Mouse (Mus musculus): ENCODE results near the gene Slc4a5. TPM values are rescaled to one million over a fixed set of nuclear protein-coding genes. Genes with fewer than 3 reads are reported as not detected.

The Slc4a5 gene
- polyA plus RNA-seq, 1 experiment from 2014 or later = 0.41 TPM

- Histone ChIP-seq H3K4me1 (replicated peaks; ENCODE audit: control insufficient read depth, insufficient read depth, low read length) (peaks cover 22% of the 10 kb centered on the region), H3K27ac (ENCODE audit: low read depth, low read length) (no peak overlapping the region), H3K4me3 (ENCODE audit: low read depth, low read length) (no peak overlapping the region), H3K9me3 (ENCODE audit: control insufficient read depth, low read length) (no peaks in the 10 kb centered on the region), H3K36me3 (ENCODE audit: control insufficient read depth, insufficient read depth, low read length) (peaks cover 47% of the 10 kb centered on the region), H3K9ac (ENCODE audit: low read depth, low read length) (no peak overlapping the region), H3K27me3 (replicated peaks; ENCODE audit: control insufficient read depth, insufficient read depth, low read length) (no peaks in the 10 kb centered on the region), H3K4me2 (no peak overlapping the region)
- WGBS = 91% methylated on average over 7 of the region's 7 CpGs
- DNase-seq (ENCODE audit: low spot score) (no peak), ATAC-seq (replicated peaks; ENCODE audit: low FRiP score) (no peak)
Observed at GRCm38 (mm10) chr6:83309017-83309416, 89.4 kb downstream of the Slc4a5 start.

- peaks cover 42% of the 10 kb centered on the region for H3K36me3 ChIP-seq (ENCODE audit: control insufficient read depth, insufficient read depth, low read length)
- no peak overlapping the region for H3K4me2 ChIP-seq
- no peak overlapping the region for H3K27ac ChIP-seq (ENCODE audit: low read depth, low read length)
- H3K4me1 ChIP-seq (replicated peaks; ENCODE audit: control insufficient read depth, insufficient read depth, low read length) = peaks cover 39% of the 10 kb centered on the region
- H3K27me3 ChIP-seq (replicated peaks; ENCODE audit: control insufficient read depth, insufficient read depth, low read length) = no peaks in the 10 kb centered on the region
- ATAC-seq (replicated peaks; ENCODE audit: low FRiP score) = no peak
- H3K9ac ChIP-seq (ENCODE audit: low read depth, low read length) = no peak overlapping the region
- no peak overlapping the region for H3K4me3 ChIP-seq (ENCODE audit: low read depth, low read length)
- no peaks in the 10 kb centered on the region for H3K9me3 ChIP-seq (ENCODE audit: control insufficient read depth, low read length)
- 85% methylated on average over 11 of the region's 11 CpGs for WGBS
- DNase-seq (ENCODE audit: low spot score) = no peak
Observed at GRCm38 (mm10) chr6:83311206-83311605, 91.6 kb downstream of the Slc4a5 start.

DNA sequence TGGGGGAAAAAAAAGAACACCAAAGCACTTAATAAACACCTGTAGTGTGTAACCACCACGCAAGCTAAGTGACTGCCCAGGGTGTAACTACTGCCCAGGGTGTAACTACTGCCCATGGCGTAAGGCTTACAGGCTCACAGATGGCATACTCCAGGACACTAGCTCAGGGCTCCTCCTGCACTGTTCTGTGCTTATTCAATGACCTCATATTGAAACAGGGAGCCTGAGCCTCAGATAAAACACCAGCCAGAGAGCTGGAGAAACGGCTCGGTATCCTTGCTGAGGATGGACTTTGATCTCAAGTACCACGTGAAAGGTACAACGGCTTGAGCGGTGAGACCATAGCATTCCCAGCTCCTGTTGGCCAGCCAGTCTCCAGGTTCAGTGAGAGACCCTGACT lies 92.4 kb downstream of the Slc4a5 start:
- Histone ChIP-seq H3K36me3 (ENCODE audit: control insufficient read depth, insufficient read depth, low read length) (peaks cover 36% of the 10 kb centered on the region), H3K4me2 (peak overlapping the region; percentile 43)

DNA sequence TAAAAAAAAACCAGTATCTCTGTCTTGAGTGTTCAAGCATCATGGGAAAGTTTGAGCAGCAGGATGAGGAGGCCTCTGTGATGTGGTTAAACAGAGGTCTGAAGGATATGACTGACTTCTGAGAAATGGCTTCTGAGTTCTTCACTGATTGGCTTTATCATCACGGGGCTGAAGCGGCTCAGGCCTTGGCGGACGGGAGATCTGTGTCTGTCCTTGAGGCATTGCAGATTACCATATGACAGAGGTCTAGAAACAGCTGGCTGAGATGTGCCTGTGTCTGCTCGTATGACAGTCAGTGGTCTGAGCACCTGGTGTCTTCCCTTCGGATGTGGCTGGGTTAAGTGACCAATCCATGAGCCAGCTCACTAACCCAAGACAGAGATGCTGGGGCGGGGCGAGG lies 92.9 kb downstream of the Slc4a5 start:
- Histone ChIP-seq H3K27ac (ENCODE audit: low read depth, low read length) (peak overlapping the region; percentile 80), H3K4me3 (ENCODE audit: low read depth, low read length) (no peak overlapping the region), H3K4me2 (peak overlapping the region; percentile 2; the same call in 1 of the 2 replicates), H3K27me3 (replicated peaks; ENCODE audit: control insufficient read depth, insufficient read depth, low read length) (no peaks in the 10 kb centered on the region), H3K9me3 (ENCODE audit: control insufficient read depth, low read length) (no peaks in the 10 kb centered on the region), H3K36me3 (ENCODE audit: control insufficient read depth, insufficient read depth, low read length) (peaks cover 34% of the 10 kb centered on the region), H3K4me1 (replicated peaks; ENCODE audit: control insufficient read depth, insufficient read depth, low read length) (peaks cover 43% of the 10 kb centered on the region), H3K9ac (ENCODE audit: low read depth, low read length) (no peak overlapping the region)
- DNase-seq (ENCODE audit: low spot score) = no peak
- peak; percentile 80 for ATAC-seq (replicated peaks; ENCODE audit: low FRiP score)
- 58% methylated on average over 8 of the region's 8 CpGs for WGBS

More for the DNA sequence above, 92.4 kb downstream of the Slc4a5 start:
- peak overlapping the region; percentile 65; the same call in 1 of the 2 replicates for H3K27ac ChIP-seq (ENCODE audit: low read depth, low read length)
- no peak overlapping the region; the same call in 1 of the 2 replicates for H3K9ac ChIP-seq (ENCODE audit: low read depth, low read length)
- no peak overlapping the region for H3K4me3 ChIP-seq (ENCODE audit: low read depth, low read length)
- no peak for DNase-seq (ENCODE audit: low spot score)
- no peaks in the 10 kb centered on the region for H3K27me3 ChIP-seq (replicated peaks; ENCODE audit: control insufficient read depth, insufficient read depth, low read length)
- peaks cover 43% of the 10 kb centered on the region for H3K4me1 ChIP-seq (replicated peaks; ENCODE audit: control insufficient read depth, insufficient read depth, low read length)
- no peaks in the 10 kb centered on the region for H3K9me3 ChIP-seq (ENCODE audit: control insufficient read depth, low read length)
- no peak for ATAC-seq (replicated peaks; ENCODE audit: low FRiP score)
- WGBS = 85% methylated on average over 7 of the region's 7 CpGs

- ATAC-seq (replicated peaks; ENCODE audit: low FRiP score) (no peak), DNase-seq (ENCODE audit: low spot score) (no peak)
- H3K4me2 ChIP-seq = peak overlapping the region; percentile 88
- peak overlapping the region; percentile 98 for H3K4me3 ChIP-seq (ENCODE audit: low read depth, low read length)
- peak overlapping the region; percentile 5; the same call in 1 of the 2 replicates for H3K9ac ChIP-seq (ENCODE audit: low read depth, low read length)
- H3K27ac ChIP-seq (ENCODE audit: low read depth, low read length) = no peak overlapping the region
- H3K27me3 ChIP-seq (replicated peaks; ENCODE audit: control insufficient read depth, insufficient read depth, low read length) = no peaks in the 10 kb centered on the region
- peaks cover 43% of the 10 kb centered on the region for H3K4me1 ChIP-seq (replicated peaks; ENCODE audit: control insufficient read depth, insufficient read depth, low read length)
- no peaks in the 10 kb centered on the region for H3K9me3 ChIP-seq (ENCODE audit: control insufficient read depth, low read length)
- peaks cover 20% of the 10 kb centered on the region for H3K36me3 ChIP-seq (ENCODE audit: control insufficient read depth, insufficient read depth, low read length)
Observed at GRCm38 (mm10) chr6:83315293-83315692, 95.7 kb downstream of the Slc4a5 start.

- Histone ChIP-seq H3K36me3 (ENCODE audit: control insufficient read depth, insufficient read depth, low read length) (peaks cover 15% of the 10 kb centered on the region), H3K9me3 (ENCODE audit: control insufficient read depth, low read length) (no peaks in the 10 kb centered on the region), H3K4me3 (ENCODE audit: low read depth, low read length) (peak overlapping the region; percentile 98), H3K4me2 (peak overlapping the region; percentile 88), H3K9ac (ENCODE audit: low read depth, low read length) (peak overlapping the region; percentile 96; the same call in 1 of the 2 replicates), H3K4me1 (replicated peaks; ENCODE audit: control insufficient read depth, insufficient read depth, low read length) (peaks cover 43% of the 10 kb centered on the region), H3K27me3 (replicated peaks; ENCODE audit: control insufficient read depth, insufficient read depth, low read length) (no peaks in the 10 kb centered on the region), H3K27ac (ENCODE audit: low read depth, low read length) (0 out of 2 replicates have a peak overlapping the region, but pooled peaks have one; percentile 81)
- WGBS = 8% methylated on average over 10 of the region's 10 CpGs
- peak; percentile 58 for DNase-seq (ENCODE audit: low spot score)
- no peak for ATAC-seq (replicated peaks; ENCODE audit: low FRiP score)
Observed at GRCm38 (mm10) chr6:83316022-83316421, 96.4 kb downstream of the Slc4a5 start.

- peak overlapping the region; percentile 81 for H3K27ac ChIP-seq (ENCODE audit: low read depth, low read length)
Observed at GRCm38 (mm10) chr6:83317108-83317741, 97.6 kb downstream of the Slc4a5 start.

DNA sequence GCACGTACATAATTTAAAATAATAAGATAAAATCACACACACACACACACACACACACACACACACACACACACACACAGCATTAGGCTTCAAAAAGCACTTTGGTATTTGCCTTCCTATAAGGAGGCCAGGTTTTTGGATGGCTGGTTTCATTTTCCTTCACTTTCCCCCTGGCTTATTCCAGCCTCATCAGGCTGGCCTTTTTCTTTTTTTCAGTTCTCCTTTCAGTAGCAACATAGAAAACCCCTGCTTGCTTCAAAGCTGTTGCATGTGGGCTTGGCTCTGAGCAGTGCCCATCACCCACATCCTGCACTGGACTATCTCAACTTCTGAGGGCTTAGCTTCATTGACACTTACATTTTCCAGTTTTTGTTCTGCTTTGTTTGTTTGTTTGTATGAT lies 102.3 kb downstream of the Slc4a5 start:
- no peak overlapping the region for H3K9ac ChIP-seq (ENCODE audit: low read depth, low read length)

More at GRCm38 (mm10) chr6:83317108-83317741, 97.6 kb downstream of the Slc4a5 start:
- H3K27me3 ChIP-seq (replicated peaks; ENCODE audit: control insufficient read depth, insufficient read depth, low read length) = no peaks in the 10 kb centered on the region
- DNase-seq (ENCODE audit: low spot score) (peak; percentile 84), ATAC-seq (replicated peaks; ENCODE audit: low FRiP score) (peak; percentile 92)
- WGBS = under 1% methylated on average over 52 of the region's 52 CpGs
- H3K4me2 ChIP-seq = peak overlapping the region; percentile 88
- H3K4me1 ChIP-seq (replicated peaks; ENCODE audit: control insufficient read depth, insufficient read depth, low read length) = peaks cover 31% of the 10 kb centered on the region
- H3K36me3 ChIP-seq (ENCODE audit: control insufficient read depth, insufficient read depth, low read length) = peaks cover 4% of the 10 kb centered on the region
- peak overlapping the region; percentile 96 for H3K9ac ChIP-seq (ENCODE audit: low read depth, low read length)
- H3K4me3 ChIP-seq (ENCODE audit: low read depth, low read length) = peak overlapping the region; percentile 98
- no peaks in the 10 kb centered on the region for H3K9me3 ChIP-seq (ENCODE audit: control insufficient read depth, low read length)

GRCm38 (mm10) chr6:83322794-83323193 lies 103.2 kb downstream of the Slc4a5 start:
- no peak for ATAC-seq (replicated peaks; ENCODE audit: low FRiP score)
- no peak overlapping the region for H3K27ac ChIP-seq (ENCODE audit: low read depth, low read length)
- H3K4me1 ChIP-seq (replicated peaks; ENCODE audit: control insufficient read depth, insufficient read depth, low read length) = peaks cover 13% of the 10 kb centered on the region
- H3K27me3 ChIP-seq (replicated peaks; ENCODE audit: control insufficient read depth, insufficient read depth, low read length) = no peaks in the 10 kb centered on the region
- no peak overlapping the region for H3K4me3 ChIP-seq (ENCODE audit: low read depth, low read length)
- H3K9ac ChIP-seq (ENCODE audit: low read depth, low read length) = no peak overlapping the region
- WGBS = 59% methylated on average over 2 of the region's 2 CpGs
- H3K4me2 ChIP-seq = no peak overlapping the region
- no peaks in the 10 kb centered on the region for H3K36me3 ChIP-seq (ENCODE audit: control insufficient read depth, insufficient read depth, low read length)
- H3K9me3 ChIP-seq (ENCODE audit: control insufficient read depth, low read length) = no peaks in the 10 kb centered on the region
- no peak for DNase-seq (ENCODE audit: low spot score)

More for the DNA sequence above, 102.3 kb downstream of the Slc4a5 start:
- H3K27ac ChIP-seq (ENCODE audit: low read depth, low read length) = no peak overlapping the region
- ATAC-seq (replicated peaks; ENCODE audit: low FRiP score) (no peak), DNase-seq (ENCODE audit: low spot score) (no peak)
- WGBS = 78% methylated on average over 1 of the region's 1 CpGs
- no peaks in the 10 kb centered on the region for H3K36me3 ChIP-seq (ENCODE audit: control insufficient read depth, insufficient read depth, low read length)
- H3K4me3 ChIP-seq (ENCODE audit: low read depth, low read length) = no peak overlapping the region
- H3K4me2 ChIP-seq = no peak overlapping the region
- peaks cover 8% of the 10 kb centered on the region for H3K4me1 ChIP-seq (replicated peaks; ENCODE audit: control insufficient read depth, insufficient read depth, low read length)
- H3K27me3 ChIP-seq (replicated peaks; ENCODE audit: control insufficient read depth, insufficient read depth, low read length) = no peaks in the 10 kb centered on the region
- no peaks in the 10 kb centered on the region for H3K9me3 ChIP-seq (ENCODE audit: control insufficient read depth, low read length)
